Mouse (Mus musculus) E14TG2a.4 (cell line): ENCODE data around the gene Clic1.

Source experiments
- CTCF ChIP-seq: conservative IDR thresholded peaks from 2 replicates; pipeline ENCODE4 v1.5.1; 2014; ENCODE audit warnings: low read length
- NANOG ChIP-seq: IDR thresholded peaks from 2 replicates; pipeline ENCODE4 v1.6.1; 2014; ENCODE audit warnings: borderline replicate concordance, low read length, mixed read lengths

DNA sequence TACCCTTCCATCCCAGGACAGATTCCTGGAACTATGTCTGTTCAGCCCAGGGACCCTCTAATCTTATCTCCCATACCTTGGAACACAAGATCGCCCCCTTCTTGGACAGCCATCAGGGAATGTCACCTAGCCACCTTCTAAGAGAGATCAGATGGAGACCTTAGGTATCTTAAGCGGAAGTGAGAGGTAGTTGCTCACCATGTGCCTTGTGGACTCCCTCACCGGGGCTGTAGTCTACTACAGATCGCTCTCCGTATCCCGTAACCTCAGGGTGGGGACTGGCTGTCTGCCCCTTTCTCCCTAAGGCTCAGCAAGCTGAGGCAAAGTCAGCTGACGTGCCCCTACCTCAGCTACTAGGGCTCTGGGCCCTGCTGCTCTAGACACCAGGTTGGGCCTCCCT is 54.3 kb downstream of the Clic1 start:
- TF ChIP-seq CTCF (no peak), NANOG (no peak)
